Mouse (Mus musculus) ES-E14 (cell line): ENCODE data around the gene Pla2r1. TPM values are rescaled to one million over a fixed set of nuclear protein-coding genes. Genes with fewer than 3 reads are reported as not detected.

Experiments used
- DNase-seq: peaks from one replicate; pipeline ENCODE4 v3.0.0-alpha.2; 2013; ENCODE audit warnings: low read depth, low spot score
- H3K27ac ChIP-seq: 2 replicates; pipeline ENCODE4 v1.5.1; 2012; ENCODE audit warnings: low read depth, mild to moderate bottlenecking, low read length, moderate library complexity, mixed read lengths; ENCODE audit not compliant: poor library complexity, insufficient read depth, severe bottlenecking
- H3K36me3 ChIP-seq: 2 replicates; pipeline ENCODE4 v1.6.1; 2012; ENCODE audit warnings: mild to moderate bottlenecking, low read length, moderate library complexity, mixed read lengths; ENCODE audit not compliant: control insufficient read depth, poor library complexity, insufficient read depth, severe bottlenecking
- H3K4me1 ChIP-seq, 2 experiments: fragments of 150-350 bp in 1 of 2; sonication (generic) in 1 of 2; 2 replicates each; pipeline ENCODE4 v1.6.1; 2012; ENCODE audit warnings: low read length in 2 of 2, mild to moderate bottlenecking in 1 of 2, mixed read lengths in 1 of 2; ENCODE audit not compliant: control insufficient read depth in 2 of 2, insufficient read depth in 2 of 2, poor library complexity in 1 of 2
- H3K4me3 ChIP-seq, 2 experiments: fragments of 150-350 bp in 1 of 2; sonication (generic) in 1 of 2; 2 replicates each; pipeline ENCODE4 v1.5.1; 2012; ENCODE audit warnings: low read length in 2 of 2, low read depth in 1 of 2, mild to moderate bottlenecking in 1 of 2, mixed read lengths in 1 of 2; ENCODE audit not compliant: insufficient read depth in 1 of 2, poor library complexity in 1 of 2, severe bottlenecking in 1 of 2
- H3K9ac ChIP-seq: 2 replicates; pipeline ENCODE4 v1.6.1; 2012; ENCODE audit warnings: low read depth, mild to moderate bottlenecking, low read length, mixed read lengths; ENCODE audit not compliant: poor library complexity, insufficient read depth, severe bottlenecking
- H3K9me3 ChIP-seq: fragments of 150-350 bp; sonication (generic); 2 replicates; pipeline ENCODE4 v1.6.1; 2012; ENCODE audit warnings: low read depth, mild to moderate bottlenecking, low read length; ENCODE audit not compliant: control insufficient read depth, insufficient read depth
- CHD2 ChIP-seq: IDR thresholded peaks from 2 replicates; pipeline ENCODE4 v1.6.1; 2014; ENCODE audit warnings: mild to moderate bottlenecking, low read depth, low read length, inconsistent platforms
- HCFC1 ChIP-seq: IDR thresholded peaks from 2 replicates; pipeline ENCODE4 v1.6.1; 2012; ENCODE audit warnings: low read length, inconsistent platforms, borderline replicate concordance; ENCODE audit not compliant: insufficient read depth
- MAFK ChIP-seq: IDR thresholded peaks from 2 replicates; pipeline ENCODE4 v1.6.1; 2014; ENCODE audit warnings: mild to moderate bottlenecking, low read depth, low read length, inconsistent platforms; ENCODE audit not compliant: insufficient read depth
- ZC3H11A ChIP-seq: IDR thresholded peaks from 2 replicates; pipeline ENCODE4 v1.6.1; 2012; ENCODE audit warnings: low read depth, mild to moderate bottlenecking, inconsistent platforms, low read length, borderline replicate concordance
- ZNF384 ChIP-seq: IDR thresholded peaks from 2 replicates; pipeline ENCODE4 v1.6.1; 2012; ENCODE audit warnings: low read depth, low read length, inconsistent platforms
- in situ Hi-C, 2 experiments: fragments of 600-800 bp; cut with MboI; formaldehyde crosslinking; loops; one replicate each; pipeline ENCODE4 v1.15.1; 2025; ENCODE audit warnings: low sequenced_read_pairs in 2 of 2, inconsistent platforms in 1 of 2; ENCODE audit not compliant: unreplicated experiment in 2 of 2
- total RNA-seq: library from RNA; depleted of rRNA; stranded (reverse); fragments of 300-350 nt; gene quantifications from 2 replicates; pipeline ENCODE4 v1.2.3, GENCODE M21; 2012; rRNA removed

Gene Pla2r1
- 0.42 and 0.89 TPM in 2 replicates for total RNA-seq

GRCm38 (mm10) chr2:60552902-60553682 lies at the start of gene Pla2r1:
Pla2r1 (minus strand) TSS chr2:60553308.
- peaks cover 0 to 9% of the 10 kb centered on the region in 2 experiments; a peak in 1 of 4 replicates for H3K4me1 ChIP-seq
- no peaks in the 10 kb centered on the region for H3K9me3 ChIP-seq
- no peaks in the 10 kb centered on the region for H3K36me3 ChIP-seq
- peak; percentile 57 for DNase-seq
- in situ Hi-C loops: no loop called here
- TF ChIP-seq HCFC1 (no peak), MAFK (no peak), CHD2 (no peak), ZNF384 (no peak), ZC3H11A (no peak)
- H3K9ac ChIP-seq: peak within 1 kb of the TSS; percentile 17; the same call in 1 of the 2 replicates
- H3K27ac ChIP-seq: no peak within 1 kb of the TSS
- peak within 1 kb of the TSS; percentile 31 to 62 for H3K4me3 ChIP-seq

- TF ChIP-seq HCFC1 (no peak), MAFK (no peak), CHD2 (no peak), ZC3H11A (no peak), ZNF384 (no peak)
- H3K27ac ChIP-seq: no peak overlapping the region
- no peaks in the 10 kb centered on the region for H3K9me3 ChIP-seq
- no peaks in the 10 kb centered on the region for H3K4me1 ChIP-seq
- no peak for DNase-seq
- in situ Hi-C loops: no loop called here
- H3K36me3 ChIP-seq: no peaks in the 10 kb centered on the region
- H3K9ac ChIP-seq: no peak overlapping the region
- no peak overlapping the region for H3K4me3 ChIP-seq
Measured at GRCm38 (mm10) chr2:60601326-60601725, 48.2 kb upstream of the Pla2r1 start.

- H3K4me1 ChIP-seq: no peaks in the 10 kb centered on the region
- no peak for TF ChIP-seq ZNF384
- in situ Hi-C loops: no loop called here
- no peak overlapping the region for H3K4me3 ChIP-seq
- no peaks in the 10 kb centered on the region for H3K9me3 ChIP-seq
- DNase-seq: no peak
- no peak overlapping the region for H3K27ac ChIP-seq
- no peak overlapping the region for H3K9ac ChIP-seq
- H3K36me3 ChIP-seq: no peaks in the 10 kb centered on the region
Measured at GRCm38 (mm10) chr2:60600863-60601262, 47.8 kb upstream of the Pla2r1 start.

GRCm38 (mm10) chr2:60583416-60583815 lies 30.3 kb upstream of the Pla2r1 start:
- Histone ChIP-seq H3K36me3 (no peaks in the 10 kb centered on the region), H3K4me1 (no peaks in the 10 kb centered on the region), H3K9ac (no peak overlapping the region), H3K9me3 (no peaks in the 10 kb centered on the region), H3K27ac (no peak overlapping the region), H3K4me3 (no peak overlapping the region)
- in situ Hi-C loops: no loop called here
- TF ChIP-seq ZC3H11A (no peak), HCFC1 (no peak), ZNF384 (no peak), CHD2 (no peak), MAFK (no peak)
- no peak for DNase-seq

GRCm38 (mm10) chr2:60554561-60554960 lies 1.5 kb upstream of the Pla2r1 start:
- H3K27ac ChIP-seq: no peak overlapping the region
- TF ChIP-seq HCFC1 (no peak), ZC3H11A (no peak), MAFK (no peak), ZNF384 (no peak), CHD2 (no peak)
- DNase-seq: no peak
- peaks cover 0 to 9% of the 10 kb centered on the region in 2 experiments; a peak in 1 of 4 replicates for H3K4me1 ChIP-seq
- H3K9ac ChIP-seq: no peak overlapping the region
- in situ Hi-C loops: no loop called here
- no peaks in the 10 kb centered on the region for H3K36me3 ChIP-seq
- H3K4me3 ChIP-seq: no peak overlapping the region
- H3K9me3 ChIP-seq: no peaks in the 10 kb centered on the region
